9 mouse cellular contexts compared by ENCODE assay signal in the genomic region with DNA sequence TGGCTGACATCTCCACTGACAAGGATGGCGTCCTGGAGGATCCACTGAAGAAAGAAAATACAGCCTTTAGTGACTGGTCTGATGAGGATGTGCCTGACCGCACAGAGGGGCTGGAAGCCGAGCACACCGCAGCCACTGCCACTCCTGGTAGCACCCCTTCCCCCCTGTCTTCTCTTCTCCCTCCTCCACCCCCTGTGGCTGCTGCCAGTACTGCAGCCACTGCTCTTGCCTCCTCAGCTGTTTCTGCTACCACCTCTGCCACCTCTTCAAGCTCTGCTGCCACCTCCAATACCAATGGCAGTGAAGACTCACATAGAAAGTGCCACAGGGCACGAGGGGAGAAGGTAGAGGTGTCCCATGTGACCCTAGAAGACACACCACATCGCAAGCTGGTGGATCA. TPM values are rescaled to one million over a fixed set of nuclear protein-coding genes. Genes with fewer than 3 reads are reported as not detected.
DNase-seq lines count a peak whose midpoint lies in the region; ATAC-seq lines count a peak whose summit lies in the region.
"Had no signal": no experiment of that assay in that cellular context is flagged by ENCODE, and none has a peak within 500 bp of the region (broad histone marks: within the 10 kb centered on the region; RNA-seq: fewer than 3 reads in every experiment).

No protein-coding gene starts in this region.

- peak; percentile 41 for DNase-seq in heart, postnatal 4 days
- peak; percentile 35 for DNase-seq in right cerebral cortex, postnatal 14 days
- DNase-seq in right cerebral cortex, adult 2 months (ENCODE audit: low spot score in 2 of 2) = no peak
- peak; percentile 35 for DNase-seq in embryonic facial prominence, embryonic 10.5 days (ENCODE audit: low spot score)
- DNase-seq in splenic B cell, adult 2 months (ENCODE audit: low read depth, low spot score) = peak; percentile 31
- DNase-seq in urinary bladder, postnatal 10 days (ENCODE audit: low spot score) = no peak
- DNase-seq in adrenal gland, adult 8-10 months = no peak

- H3K27me3 ChIP-seq in heart, embryonic 11.5 days (ENCODE audit: control insufficient read depth, insufficient read depth, low read length) = no peaks in the 10 kb centered on the region
- no peaks in the 10 kb centered on the region for H3K27me3 ChIP-seq in embryonic facial prominence, embryonic 10.5 days (replicated peaks; ENCODE audit: low read depth, poor library complexity, severe bottlenecking)
- H3K27me3 ChIP-seq in splenic B cell, adult 2 months (ENCODE audit: control insufficient read depth, insufficient read depth, low read length, poor library complexity, severe bottlenecking) = no peaks in the 10 kb centered on the region

- no peak overlapping the region for H3K4me2 ChIP-seq in heart, embryonic 11.5 days

- 84% methylated on average over 6 of the region's 6 CpGs for WGBS in heart, embryonic 11.5 days (ENCODE audit: insufficient replicate concordance)
- WGBS in embryonic facial prominence, embryonic 10.5 days = 89% methylated on average over 6 of the region's 6 CpGs

- no peak overlapping the region for H3K4me3 ChIP-seq in heart, embryonic 11.5 days (ENCODE audit: low read depth, low read length)
- no peak overlapping the region for H3K4me3 ChIP-seq in embryonic facial prominence, embryonic 10.5 days
- H3K4me3 ChIP-seq: myocyte had no signal

- no peak overlapping the region for H3K27ac ChIP-seq in heart, embryonic 11.5 days (ENCODE audit: low read depth, low read length)
- H3K27ac ChIP-seq in embryonic facial prominence, embryonic 10.5 days (replicated peaks) = no peak overlapping the region

- H3K9ac ChIP-seq in heart, embryonic 11.5 days (ENCODE audit: low read depth, low read length) = no peak overlapping the region

- no peaks in the 10 kb centered on the region for H3K4me1 ChIP-seq in heart, embryonic 11.5 days (ENCODE audit: control insufficient read depth, insufficient read depth, low read length)
- H3K4me1 ChIP-seq in embryonic facial prominence, embryonic 10.5 days = no peaks in the 10 kb centered on the region

- H3K36me3 ChIP-seq in heart, embryonic 11.5 days (ENCODE audit: control insufficient read depth, insufficient read depth, low read length) = peaks cover 17% of the 10 kb centered on the region
- H3K36me3 ChIP-seq in embryonic facial prominence, embryonic 10.5 days (replicated peaks) = peaks cover 70% of the 10 kb centered on the region
- H3K36me3 ChIP-seq in splenic B cell, adult 2 months (ENCODE audit: control insufficient read depth, insufficient read depth, low read length, poor library complexity, severe bottlenecking) = peaks cover 13% of the 10 kb centered on the region

- H3K9me3 ChIP-seq in heart, embryonic 11.5 days (replicated peaks; ENCODE audit: control insufficient read depth, low read length) = no peaks in the 10 kb centered on the region
- no peaks in the 10 kb centered on the region for H3K9me3 ChIP-seq in embryonic facial prominence, embryonic 10.5 days

- ATAC-seq in heart, embryonic 11.5 days (replicated peaks; ENCODE audit: insufficient number of reproducible peaks, low FRiP score, low TSS enrichment) = no peak

RNA-seq across cellular contexts. Expression of gene Zc3h13, which starts 46.4 kb away (rescaled TPM):
- 10 to 100 TPM; 27.3 to 29.4 TPM for total RNA-seq in heart, postnatal 4 days (2021)
- 17.3 and 20.2 TPM in 2 replicates for polyA plus RNA-seq in heart, embryonic 11.5 days (2014; fragmentation: Nextera tagmentation; extraction: Ambion mirVana)
- polyA plus RNA-seq in embryonic facial prominence, embryonic 10.5 days (2016; fragmentation: Nextera tagmentation; extraction: Ambion mirVana) = 37.1 and 40.9 TPM in 2 replicates
- total RNA-seq in adrenal gland, adult 8-10 months (2022) = 10 to 100 TPM; 26.6 to 43.2 (median 34.4) TPM

Comparison
In these comparisons a context has a peak if more than half of its experiments do, and no peak if none do; other contexts are left out.
1. DNase-seq: peak in heart, postnatal 4 days (single experiment), right cerebral cortex, postnatal 14 days (single experiment), embryonic facial prominence, embryonic 10.5 days (single experiment) and splenic B cell, adult 2 months (single experiment); none in right cerebral cortex, adult 2 months (0 of 2), urinary bladder, postnatal 10 days (single experiment) and adrenal gland, adult 8-10 months (single experiment).